Mouse (Mus musculus): ENCODE measurements at regions not wholly inside any gene's neighbourhood (a gene's known extent, or its start where the extent isn't known, plus 50 kb on each side); places are given as distances from the start of the nearest gene placed in this dataset.

- TF ChIP-seq CTCF (IDR thresholded peaks at IDR 0.05; ENCODE audit: control insufficient read depth, insufficient read depth, insufficient replicate concordance, low read depth, low read length) (no peak), POLR2A (IDR thresholded peaks at IDR 0.05; ENCODE audit: control insufficient read depth, low read depth, low read length) (no peak)
These were observed 699.9 kb downstream of the 1700064H15Rik start for GRCm38 (mm10) chr3:18928401-18929104.

Measured in testis, adult 2 months (tissue).